Mouse (Mus musculus): Measurements from ENCODE around the gene Slc9b2. TPM values are rescaled to one million over a fixed set of nuclear protein-coding genes. Genes with fewer than 3 reads are reported as not detected.

Slc9b2 gene
- polyA plus RNA-seq (2012; fragmentation: generic; extraction: Trizol): under 1 TPM in 1 of 2 experiments, not detected in 1; 0.05 TPM

DNA sequence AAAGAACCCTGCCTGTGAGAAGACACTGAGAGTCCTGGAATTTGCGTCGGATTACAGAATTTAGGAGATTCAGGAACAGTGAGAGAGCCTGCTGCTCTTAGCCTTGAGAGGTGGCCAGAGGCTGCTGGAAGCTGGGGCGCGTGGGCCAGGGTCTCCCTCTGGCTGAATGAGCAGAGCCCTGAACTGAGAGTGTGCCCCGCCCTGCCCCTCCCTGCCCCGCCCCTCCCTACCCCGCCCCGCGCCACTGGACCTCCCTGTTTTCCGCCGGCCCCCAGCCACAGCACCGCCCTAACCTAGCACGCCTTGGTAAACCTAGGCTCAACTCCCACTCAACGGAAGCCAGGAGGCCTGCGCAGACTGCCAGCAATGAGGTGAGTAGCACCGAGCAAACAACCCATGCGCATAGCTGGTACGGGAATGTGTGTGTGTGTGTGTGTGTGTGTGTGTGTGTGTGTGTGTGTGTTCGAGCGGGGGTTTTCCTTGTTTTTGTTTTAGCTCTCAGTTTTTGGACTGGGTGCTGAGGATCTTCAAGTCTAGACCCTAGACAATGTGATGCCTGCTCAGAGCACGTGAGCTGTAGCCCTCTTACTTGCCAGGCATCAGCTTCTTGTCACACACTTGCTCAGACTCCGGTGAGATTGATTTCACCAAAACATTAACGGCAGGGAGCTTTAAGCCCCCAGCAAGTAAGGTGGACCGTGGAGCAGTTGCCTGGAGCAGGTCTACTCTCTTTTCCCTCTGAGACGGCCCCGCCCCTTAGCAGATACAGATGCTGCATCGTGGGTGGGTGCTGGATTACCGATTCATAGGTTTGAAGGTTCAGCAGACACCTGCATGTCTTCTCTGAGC, at the start of gene Slc9b2:
Gene Slc9b2 (plus strand): TSS at position 290 of the 849 bp plus-strand sequence.

DNA sequence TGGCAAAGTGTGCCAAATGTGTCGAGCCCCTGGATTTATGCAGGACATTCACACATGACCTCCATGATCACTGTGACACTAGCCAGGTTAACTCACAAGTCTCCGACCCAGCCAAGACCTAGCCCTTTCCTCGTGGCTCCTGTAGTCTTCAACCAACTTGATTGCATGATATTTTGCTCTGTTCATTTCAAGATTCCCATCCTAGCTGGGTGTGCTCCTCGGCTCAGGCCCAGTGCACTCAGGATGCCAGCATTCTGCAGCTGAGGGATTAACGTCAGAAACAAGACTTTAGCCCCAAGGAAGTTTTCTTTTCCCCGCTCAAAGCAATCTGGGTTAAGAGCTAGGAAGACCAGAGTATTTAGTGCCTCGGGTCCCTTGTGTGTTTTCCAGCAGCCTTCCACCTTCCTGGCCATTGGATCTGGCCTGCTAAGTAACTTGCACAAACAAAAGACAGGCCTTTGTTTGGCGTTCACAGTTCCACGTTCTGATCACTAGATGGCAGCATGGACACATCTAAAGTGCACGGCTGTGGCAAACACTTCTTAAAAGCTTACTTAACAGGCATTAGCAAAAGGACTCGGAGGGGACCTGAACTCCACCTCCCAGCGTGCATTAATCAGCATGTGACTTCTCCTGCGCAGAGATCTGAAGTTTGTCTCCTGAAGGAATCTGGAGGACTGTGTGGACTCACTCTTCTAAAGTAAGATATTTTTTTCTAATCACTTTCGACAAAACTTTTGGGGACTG, 26.7 kb upstream of the Slc9b2 start, which contains the start of gene Bdh2:
Gene Bdh2 (plus strand): TSS at position 553 of the 747 bp plus-strand sequence.

DNA sequence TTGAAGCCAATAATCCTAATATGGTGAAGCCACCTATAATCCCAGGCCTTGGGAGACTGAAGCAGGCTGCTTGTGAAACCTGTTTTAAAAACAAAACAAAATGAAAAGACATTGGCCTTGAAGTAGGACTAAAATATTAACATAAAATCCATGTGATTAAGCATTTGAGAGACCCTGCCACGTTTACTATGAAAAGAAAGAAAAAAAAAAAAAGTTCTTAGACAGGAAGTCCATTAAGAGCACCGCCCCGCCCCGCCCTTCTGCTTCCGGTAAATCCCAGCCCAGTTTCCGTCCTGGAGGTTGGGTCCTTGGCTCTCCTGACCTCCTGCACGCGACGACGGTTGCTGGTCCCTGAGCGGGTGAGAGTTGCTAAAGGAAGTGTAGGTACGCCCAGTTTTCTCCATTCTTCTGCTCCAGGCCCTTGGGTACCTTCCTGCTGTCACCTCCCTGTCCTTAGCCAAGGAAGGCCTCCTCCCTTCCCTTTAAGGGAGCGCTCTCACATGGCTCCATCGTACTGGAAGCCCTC, 40.3 kb downstream of the Slc9b2 start, which contains the start of gene Slc9b1:
Gene Slc9b1 (plus strand): TSS at position 291 of the 526 bp plus-strand sequence.

Other genes starting within 250 kb of the Slc9b2 start
- gene Cenpe, start 95.2 kb upstream of the Slc9b2 start, polyA plus RNA-seq (2012; fragmentation: generic; extraction: Trizol): 1 to 10 TPM in 1 of 2 experiments, under 1 TPM in 1; 0.50 to 5.3 TPM
- gene Bdh2, start 26.5 kb upstream of the Slc9b2 start, polyA plus RNA-seq (2012; fragmentation: generic; extraction: Trizol): 10 to 100 TPM in 1 of 2 experiments, under 1 TPM in 1; 0.60 to 34.0 TPM
- not detected for gene Slc9b1, start 40.3 kb downstream of the Slc9b2 start, polyA plus RNA-seq (2012; fragmentation: generic; extraction: Trizol)
- 1 to 10 TPM; 3.6 to 7.5 TPM for gene Cisd2, start 116.2 kb downstream of the Slc9b2 start, polyA plus RNA-seq (2012; fragmentation: generic; extraction: Trizol)
- 100 to 1,000 TPM in 1 of 2 experiments, 10 to 100 TPM in 1; 46.4 to 124 TPM for gene Ube2d3, start 130.4 kb downstream of the Slc9b2 start, polyA plus RNA-seq (2012; fragmentation: generic; extraction: Trizol)
- 1 to 10 TPM in 1 of 2 experiments, under 1 TPM in 1; 0.02 to 1.1 TPM for gene Manba, start 177.9 kb downstream of the Slc9b2 start, polyA plus RNA-seq (2012; fragmentation: generic; extraction: Trizol)